Mouse (Mus musculus) neural tube, embryonic 11.5 days (tissue): ENCODE results near the gene Olfr1339. TPM values are rescaled to one million over a fixed set of nuclear protein-coding genes. Genes with fewer than 3 reads are reported as not detected.

Experiments used
- ATAC-seq: fragments of 200-750 bp; cut with Nextera tagmentation; 2 replicates; pipeline ENCODE4 v1.8.0; 2017; ENCODE audit warnings: moderate number of reproducible peaks, mild to moderate bottlenecking, moderate TSS enrichment, moderate library complexity; ENCODE audit not compliant: insufficient read depth, low FRiP score, low TSS enrichment
- DNase-seq: peaks from one replicate; pipeline ENCODE4 v3.0.0-alpha.2; 2015; ENCODE audit warnings: low spot score
- H3K27ac ChIP-seq: fragments of 300-500 bp; sonication (generic); 2 replicates; pipeline ENCODE4 v1.5.1; 2014; ENCODE audit warnings: low read depth, mild to moderate bottlenecking, low read length
- H3K27me3 ChIP-seq: fragments of 300-500 bp; sonication (generic); 2 replicates; pipeline ENCODE4 v1.6.1; 2014; ENCODE audit warnings: mild to moderate bottlenecking, low read length, mixed read lengths; ENCODE audit not compliant: control insufficient read depth, insufficient read depth
- H3K36me3 ChIP-seq: fragments of 300-500 bp; sonication (generic); 2 replicates; pipeline ENCODE4 v1.6.1; 2014; ENCODE audit warnings: mild to moderate bottlenecking, low read length, moderate library complexity, mixed read lengths; ENCODE audit not compliant: control insufficient read depth, insufficient read depth
- H3K4me1 ChIP-seq: fragments of 300-500 bp; sonication (generic); 2 replicates; pipeline ENCODE4 v1.6.1; 2014; ENCODE audit warnings: low read length, mixed read lengths; ENCODE audit not compliant: control insufficient read depth, insufficient read depth
- H3K4me2 ChIP-seq: fragments of 300-500 bp; sonication (generic); 2 replicates; pipeline ENCODE4 v1.6.1; 2014; ENCODE audit warnings: low read depth, mild to moderate bottlenecking, moderate library complexity
- H3K4me3 ChIP-seq: fragments of 300-500 bp; sonication (generic); 2 replicates; pipeline ENCODE4 v1.5.1; 2014; ENCODE audit warnings: low read depth, low read length
- H3K9ac ChIP-seq: fragments of 300-500 bp; sonication (generic); 2 replicates; pipeline ENCODE4 v1.6.1; 2014; ENCODE audit warnings: mild to moderate bottlenecking, low read length
- H3K9me3 ChIP-seq: fragments of 300-500 bp; sonication (generic); 2 replicates; pipeline ENCODE4 v1.6.1; 2016; ENCODE audit warnings: low read length; ENCODE audit not compliant: control insufficient read depth
- WGBS: fragments of 180-500 bp; shearing (Covaris S2); extraction: QIAGEN DNeasy Blood & Tissue Kit; methylation state at CpG from one replicate; pipeline ENCODE4 v1.1.7; 2014; 5-methylcytosine and 5-hydroxymethylcytosine counted together
- polyA plus RNA-seq: library from polyadenylated mRNA; unstranded; fragments of >200 nt; fragmentation: Nextera tagmentation; extraction: Ambion mirVana; gene quantifications from 2 replicates; pipeline ENCODE4 v1.2.1, GENCODE M21; 2014

Gene Olfr1339
- not detected in 2 replicates for polyA plus RNA-seq

GRCm38 (mm10) chr4:118731875-118732274, at the start of gene Olfr1339:
Olfr1339 (plus strand) TSS chr4:118732175.
- Histone ChIP-seq H3K9me3 (no peaks in the 10 kb centered on the region), H3K27ac (no peak within 1 kb of the TSS), H3K4me2 (no peak within 1 kb of the TSS), H3K4me3 (no peak within 1 kb of the TSS), H3K9ac (no peak within 1 kb of the TSS), H3K4me1 (no peaks in the 10 kb centered on the region), H3K27me3 (no peaks in the 10 kb centered on the region), H3K36me3 (no peaks in the 10 kb centered on the region)
- DNase-seq (no peak), ATAC-seq (no peak)
- WGBS: 100% methylated on average over 1 of the region's 1 CpGs

- WGBS: 80% methylated on average over 2 of the region's 2 CpGs
- no peaks in the 10 kb centered on the region for H3K4me1 ChIP-seq
These were observed 44.9 kb upstream of the Olfr1339 start for GRCm38 (mm10) chr4:118687086-118687485.

GRCm38 (mm10) chr4:118692412-118692973, 39.5 kb upstream of the Olfr1339 start, which contains the start of gene Olfr1342:
Olfr1342 (minus strand) TSS chr4:118692756.
- H3K9ac ChIP-seq: no peak within 1 kb of the TSS
- no peak for DNase-seq
- H3K36me3 ChIP-seq: no peaks in the 10 kb centered on the region
- WGBS: 69% methylated on average over 12 of the region's 12 CpGs
- no peaks in the 10 kb centered on the region; the same call in 1 of the 2 replicates for H3K9me3 ChIP-seq
- no peak within 1 kb of the TSS for H3K4me3 ChIP-seq
- H3K4me2 ChIP-seq: no peak within 1 kb of the TSS
- H3K27me3 ChIP-seq: no peaks in the 10 kb centered on the region
- H3K4me1 ChIP-seq: no peaks in the 10 kb centered on the region
- no peak within 1 kb of the TSS for H3K27ac ChIP-seq
- ATAC-seq: no peak

More at GRCm38 (mm10) chr4:118687086-118687485, 44.9 kb upstream of the Olfr1339 start:
- H3K36me3 ChIP-seq: no peaks in the 10 kb centered on the region
- DNase-seq: no peak
- no peak overlapping the region for H3K4me2 ChIP-seq
- no peak for ATAC-seq
- no peaks in the 10 kb centered on the region; the same call in 1 of the 2 replicates for H3K9me3 ChIP-seq
- H3K27ac ChIP-seq: no peak overlapping the region
- H3K9ac ChIP-seq: no peak overlapping the region
- H3K4me3 ChIP-seq: no peak overlapping the region
- no peaks in the 10 kb centered on the region for H3K27me3 ChIP-seq

- Histone ChIP-seq H3K4me2 (no peak overlapping the region), H3K4me3 (no peak overlapping the region), H3K27me3 (no peaks in the 10 kb centered on the region), H3K36me3 (no peaks in the 10 kb centered on the region), H3K4me1 (no peaks in the 10 kb centered on the region), H3K9ac (no peak overlapping the region), H3K27ac (no peak overlapping the region), H3K9me3 (no peaks in the 10 kb centered on the region)
- WGBS: 50% methylated on average over 2 of the region's 2 CpGs
- ATAC-seq (no peak), DNase-seq (no peak)
These were observed 38.2 kb upstream of the Olfr1339 start for GRCm38 (mm10) chr4:118693812-118694211.

DNA sequence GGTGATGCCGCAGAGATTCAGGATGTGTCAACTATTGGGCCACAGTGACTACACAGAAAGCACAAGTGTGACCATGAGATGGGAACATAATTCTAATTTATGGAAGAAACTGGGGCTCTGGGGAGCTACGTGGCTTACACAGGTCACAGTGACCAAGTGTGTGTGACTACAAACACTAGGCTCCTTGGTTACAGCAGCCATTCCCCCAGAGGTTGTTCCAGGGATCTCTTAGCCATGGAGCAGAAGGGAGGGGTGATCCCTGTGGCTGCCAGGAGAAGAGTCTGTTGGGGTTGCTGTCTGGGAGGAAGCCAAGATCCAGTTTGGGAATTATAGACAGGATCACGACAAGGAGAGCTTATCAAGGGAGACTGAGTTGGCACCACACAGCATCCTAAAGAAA, 28.8 kb upstream of the Olfr1339 start, which contains the start of gene Olfr1341:
TSS of gene Olfr1341 (plus strand) at position 301 of the 400 bp plus-strand sequence.
- H3K9ac ChIP-seq: no peak within 1 kb of the TSS
- no peak within 1 kb of the TSS for H3K27ac ChIP-seq
- WGBS: 80% methylated on average over 3 of the region's 3 CpGs
- ATAC-seq: no peak
- no peak for DNase-seq
- H3K9me3 ChIP-seq: no peaks in the 10 kb centered on the region
- H3K27me3 ChIP-seq: no peaks in the 10 kb centered on the region
- H3K36me3 ChIP-seq: no peaks in the 10 kb centered on the region
- no peaks in the 10 kb centered on the region for H3K4me1 ChIP-seq
- H3K4me3 ChIP-seq: no peak within 1 kb of the TSS
- H3K4me2 ChIP-seq: no peak within 1 kb of the TSS

DNA sequence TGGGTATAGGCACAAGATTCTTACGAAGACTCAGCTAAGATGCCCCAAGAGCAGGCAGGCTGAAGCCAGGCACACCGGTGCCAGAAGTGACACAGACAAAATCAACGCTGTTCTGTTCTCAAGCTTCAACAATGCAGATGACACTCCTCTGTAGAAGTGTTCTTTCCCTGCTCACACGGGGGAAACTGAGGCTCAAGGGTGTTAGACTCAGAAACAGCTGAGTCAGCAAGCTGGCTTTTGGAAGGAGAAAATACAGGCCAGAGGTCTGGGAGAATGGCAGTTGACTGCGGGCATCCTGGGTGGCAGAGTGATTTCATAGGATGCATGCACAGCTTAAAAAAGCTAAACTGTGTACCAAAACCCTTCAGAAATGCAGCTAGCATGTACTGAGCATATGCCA, 23.9 kb upstream of the Olfr1339 start:
- Histone ChIP-seq H3K9ac (no peak overlapping the region), H3K36me3 (no peaks in the 10 kb centered on the region), H3K4me2 (no peak overlapping the region), H3K4me3 (no peak overlapping the region), H3K9me3 (no peaks in the 10 kb centered on the region), H3K27ac (no peak overlapping the region), H3K27me3 (no peaks in the 10 kb centered on the region), H3K4me1 (no peaks in the 10 kb centered on the region)
- no peak for ATAC-seq
- 81% methylated on average over 5 of the region's 5 CpGs for WGBS
- no peak for DNase-seq

GRCm38 (mm10) chr4:118711656-118712055, 20.3 kb upstream of the Olfr1339 start:
- Histone ChIP-seq H3K27me3 (no peaks in the 10 kb centered on the region), H3K4me3 (no peak overlapping the region), H3K36me3 (no peaks in the 10 kb centered on the region), H3K9ac (no peak overlapping the region), H3K27ac (no peak overlapping the region), H3K4me1 (no peaks in the 10 kb centered on the region), H3K4me2 (no peak overlapping the region), H3K9me3 (no peaks in the 10 kb centered on the region)
- DNase-seq (no peak), ATAC-seq (no peak)
- WGBS: 13% methylated on average over 1 of the region's 1 CpGs

DNA sequence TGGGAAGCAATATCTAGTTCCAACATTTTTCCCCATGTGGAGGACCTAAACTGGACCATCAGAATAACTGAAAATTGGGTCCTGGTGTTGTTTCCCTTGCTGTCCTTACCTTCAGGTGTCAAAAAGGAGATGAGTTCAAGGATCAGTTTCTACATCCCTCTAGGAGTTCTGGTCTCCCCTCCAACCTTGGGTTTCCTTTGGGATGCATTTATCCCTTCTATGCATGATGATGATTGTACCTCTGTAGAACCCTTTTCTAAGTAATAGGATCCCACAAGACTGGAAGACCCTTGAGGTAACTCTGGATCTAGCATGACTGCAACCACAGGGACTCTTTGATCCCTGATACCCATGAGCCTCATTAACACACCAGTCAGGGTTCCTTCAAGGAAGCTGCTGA, 12.1 kb upstream of the Olfr1339 start, which contains the start of gene Olfr1340:
TSS of gene Olfr1340 (plus strand) at position 301 of the 400 bp plus-strand sequence.
- Histone ChIP-seq H3K27ac (no peak within 1 kb of the TSS), H3K4me1 (no peaks in the 10 kb centered on the region), H3K9ac (no peak within 1 kb of the TSS), H3K9me3 (no peaks in the 10 kb centered on the region), H3K4me3 (no peak within 1 kb of the TSS), H3K27me3 (no peaks in the 10 kb centered on the region), H3K36me3 (no peaks in the 10 kb centered on the region), H3K4me2 (no peak within 1 kb of the TSS)
- ATAC-seq (no peak), DNase-seq (no peak)

GRCm38 (mm10) chr4:118721742-118722483, 10.1 kb upstream of the Olfr1339 start:
- H3K4me1 ChIP-seq: no peaks in the 10 kb centered on the region
- no peak for ATAC-seq
- DNase-seq: no peak
- WGBS: 58% methylated on average over 10 of the region's 10 CpGs
- no peaks in the 10 kb centered on the region for H3K27me3 ChIP-seq
- no peak overlapping the region for H3K4me3 ChIP-seq
- no peak overlapping the region for H3K27ac ChIP-seq
- H3K4me2 ChIP-seq: no peak overlapping the region
- H3K9me3 ChIP-seq: no peaks in the 10 kb centered on the region
- H3K9ac ChIP-seq: no peak overlapping the region
- H3K36me3 ChIP-seq: no peaks in the 10 kb centered on the region
